Mouse (Mus musculus) heart, embryonic 15.5 days (tissue): Measurements from ENCODE around the gene Zbtb34. TPM values are rescaled to one million over a fixed set of nuclear protein-coding genes. Genes with fewer than 3 reads are reported as not detected.

Experiments used
- ATAC-seq: fragments of 200-750 bp; cut with Nextera tagmentation; replicated peaks from 2 replicates; pipeline ENCODE4 v1.8.0; 2017; ENCODE audit warnings: low read depth, moderate TSS enrichment; ENCODE audit not compliant: insufficient number of reproducible peaks, insufficient read depth, low FRiP score
- H3K27ac ChIP-seq: fragments of 300-500 bp; sonication (generic); 2 replicates; pipeline ENCODE4 v1.5.1; 2015; ENCODE audit warnings: mild to moderate bottlenecking, inconsistent platforms
- H3K27me3 ChIP-seq: fragments of 300-500 bp; sonication (generic); 2 replicates; pipeline ENCODE4 v1.6.1; 2015; ENCODE audit warnings: inconsistent platforms
- H3K36me3 ChIP-seq: fragments of 300-500 bp; sonication (generic); 2 replicates; pipeline ENCODE4 v1.6.1; 2015; ENCODE audit warnings: mild to moderate bottlenecking, inconsistent platforms
- H3K4me1 ChIP-seq: fragments of 300-500 bp; sonication (generic); replicated peaks from 2 replicates; pipeline ENCODE4 v1.6.1; 2015; ENCODE audit warnings: inconsistent platforms
- H3K4me2 ChIP-seq: fragments of 300-500 bp; sonication (generic); 2 replicates; pipeline ENCODE4 v1.6.1; 2015; ENCODE audit warnings: inconsistent platforms, mild to moderate bottlenecking, moderate library complexity
- H3K4me3 ChIP-seq: fragments of 300-500 bp; sonication (generic); 2 replicates; pipeline ENCODE4 v1.5.1; 2015; ENCODE audit warnings: mild to moderate bottlenecking, inconsistent platforms
- H3K9ac ChIP-seq: fragments of 300-500 bp; sonication (generic); 2 replicates; pipeline ENCODE4 v1.6.1; 2015; ENCODE audit warnings: mild to moderate bottlenecking, inconsistent platforms
- H3K9me3 ChIP-seq: fragments of 300-500 bp; sonication (generic); replicated peaks from 2 replicates; pipeline ENCODE4 v1.6.1; 2016; ENCODE audit warnings: inconsistent platforms
- WGBS: fragments of 180-500 bp; shearing (Covaris S2); methylation state at CpG from one replicate; pipeline ENCODE4 v1.1.7; 2015; ENCODE audit warnings: mixed read lengths; 5-methylcytosine and 5-hydroxymethylcytosine counted together
- microRNA-seq: library from miRNA; unstranded; fragments of <30 nt; microRNA quantifications from one replicate; pipeline ENCODE4, GENCODE M21; 2016
- polyA plus RNA-seq: library from polyadenylated mRNA; unstranded; fragments of >200 nt; fragmentation: Nextera tagmentation; extraction: Ambion mirVana; gene quantifications from 2 replicates; pipeline ENCODE4 v1.2.1, GENCODE M21; 2015

The Zbtb34 gene
- polyA plus RNA-seq, 1 experiment from 2014 or later, result 3.3 TPM

DNA sequence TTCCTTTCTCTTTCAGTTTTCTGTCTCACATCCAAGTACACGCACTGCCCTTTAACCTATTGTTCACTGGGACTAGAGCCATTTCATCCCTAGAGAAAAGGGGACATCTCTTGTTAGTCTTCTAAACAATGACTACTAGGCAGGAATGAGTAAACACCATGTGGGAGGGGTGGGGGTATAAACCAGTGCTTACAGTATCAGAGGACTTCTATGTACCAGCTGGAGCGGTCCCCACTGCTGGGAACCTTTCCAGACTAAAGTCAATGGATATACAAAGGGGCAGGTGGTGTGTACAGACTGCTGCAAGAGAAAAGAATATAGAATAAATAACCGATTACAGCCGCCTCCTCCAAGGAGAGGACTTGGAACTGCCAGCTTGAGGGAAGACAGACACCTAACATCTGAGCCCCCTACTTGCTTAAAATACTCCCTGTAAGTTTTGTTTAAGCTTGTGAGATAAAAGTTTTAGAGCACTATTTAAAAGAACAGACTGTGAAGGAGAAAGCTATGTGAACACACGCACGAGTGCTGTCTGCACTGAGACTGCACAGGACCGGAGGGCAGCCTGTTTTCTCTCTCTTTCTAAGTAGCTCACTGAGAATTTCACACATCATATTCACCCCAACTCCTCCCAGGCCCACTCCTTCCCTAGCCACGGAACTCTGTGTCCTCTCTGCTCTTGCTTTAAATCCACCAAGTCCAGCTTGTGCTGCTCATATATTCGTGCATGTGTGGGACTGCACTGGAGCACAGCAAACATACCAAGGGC lies 65.2 kb downstream of the Zbtb34 start:
- 50% methylated on average over 9 of the region's 9 CpGs for WGBS
- Histone ChIP-seq H3K36me3 (no peaks in the 10 kb centered on the region), H3K4me2 (no peak overlapping the region), H3K9me3 (no peaks in the 10 kb centered on the region), H3K27ac (peak overlapping the region; percentile 37), H3K4me3 (no peak overlapping the region), H3K4me1 (peaks cover 24% of the 10 kb centered on the region), H3K27me3 (no peaks in the 10 kb centered on the region), H3K9ac (no peak overlapping the region)
- no peak for ATAC-seq

DNA sequence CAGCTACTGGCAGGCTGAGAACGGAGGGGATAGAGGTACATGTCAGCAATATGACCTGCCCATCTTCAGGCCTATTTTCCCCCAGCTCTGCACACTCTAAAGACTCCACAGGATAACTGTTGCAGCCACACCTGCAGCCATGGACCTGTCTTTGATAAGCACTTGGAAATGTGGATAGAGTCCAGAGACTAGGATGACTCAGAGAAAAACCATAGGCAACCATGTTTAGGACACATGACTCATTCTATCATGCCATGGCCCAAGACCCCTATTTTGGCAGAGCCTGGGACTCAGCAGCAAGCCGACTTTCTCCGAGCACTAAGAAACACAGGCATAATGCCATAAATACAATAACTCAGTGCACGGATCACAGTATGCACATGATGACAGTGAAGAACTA lies 66.5 kb downstream of the Zbtb34 start:
- H3K4me3 ChIP-seq, result no peak overlapping the region
- no peaks in the 10 kb centered on the region for H3K9me3 ChIP-seq
- WGBS, result 86% methylated on average over 4 of the region's 4 CpGs
- H3K36me3 ChIP-seq, result no peaks in the 10 kb centered on the region
- no peak for ATAC-seq
- H3K27me3 ChIP-seq, result no peaks in the 10 kb centered on the region
- no peak overlapping the region for H3K27ac ChIP-seq
- peaks cover 23% of the 10 kb centered on the region for H3K4me1 ChIP-seq
- H3K4me2 ChIP-seq, result no peak overlapping the region
- no peak overlapping the region for H3K9ac ChIP-seq

DNA sequence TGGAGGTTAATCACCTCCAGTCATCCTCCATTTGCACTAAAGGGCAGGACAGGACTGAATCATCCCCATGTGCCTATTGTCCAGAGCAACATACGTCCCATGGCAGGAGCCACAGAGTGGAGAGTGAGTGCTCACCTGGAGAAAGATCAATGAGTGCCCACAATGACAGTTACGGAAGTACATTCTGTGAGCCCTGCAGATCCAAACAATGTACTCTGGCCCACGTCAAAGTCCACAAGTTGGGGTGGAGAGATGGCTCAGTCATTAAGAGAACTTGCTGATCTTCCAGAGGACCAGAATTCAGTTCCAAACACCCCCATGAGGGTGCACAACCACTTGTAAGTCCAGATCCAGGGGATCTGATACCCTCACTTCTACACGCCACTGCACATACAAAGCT lies 67.2 kb downstream of the Zbtb34 start:
- no peaks in the 10 kb centered on the region for H3K9me3 ChIP-seq
- H3K9ac ChIP-seq, result no peak overlapping the region
- H3K4me3 ChIP-seq, result no peak overlapping the region
- H3K27me3 ChIP-seq, result no peaks in the 10 kb centered on the region
- H3K4me2 ChIP-seq, result no peak overlapping the region
- no peak overlapping the region for H3K27ac ChIP-seq
- H3K36me3 ChIP-seq, result no peaks in the 10 kb centered on the region
- WGBS, result 80% methylated on average over 4 of the region's 4 CpGs
- H3K4me1 ChIP-seq, result peaks cover 23% of the 10 kb centered on the region
- ATAC-seq, result no peak

DNA sequence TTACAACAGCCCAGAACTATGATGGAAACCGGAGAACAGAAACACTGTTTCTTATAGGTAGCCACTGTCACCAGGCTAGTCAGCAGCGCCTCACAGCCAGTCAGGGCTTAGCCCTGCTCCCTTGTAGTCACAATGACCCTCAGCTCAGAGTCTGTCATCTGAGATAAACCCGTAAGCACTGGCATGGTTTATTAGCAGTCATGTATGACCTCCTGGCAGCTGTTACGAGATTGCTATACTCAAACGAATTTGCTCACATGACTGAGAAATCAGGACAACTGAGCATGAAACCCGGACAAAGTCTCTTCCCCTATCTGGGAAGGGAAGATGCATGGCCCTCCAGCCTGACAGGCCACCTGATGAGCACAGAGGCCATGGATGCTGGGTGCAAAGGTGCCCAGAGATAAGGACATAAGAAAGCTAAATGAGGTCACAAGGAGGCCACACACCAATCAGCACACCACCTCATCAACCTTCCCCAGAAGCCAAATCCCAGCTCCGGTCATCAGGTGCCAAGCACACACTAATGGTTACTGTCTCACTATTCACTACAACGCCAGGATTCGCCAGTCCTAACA lies 69.9 kb downstream of the Zbtb34 start:
- H3K27ac ChIP-seq, result no peak overlapping the region
- no peaks in the 10 kb centered on the region for H3K36me3 ChIP-seq
- no peak for ATAC-seq
- WGBS, result 45% methylated on average over 9 of the region's 9 CpGs
- H3K27me3 ChIP-seq, result no peaks in the 10 kb centered on the region
- no peak overlapping the region for H3K4me3 ChIP-seq
- peaks cover 20% of the 10 kb centered on the region for H3K4me1 ChIP-seq
- H3K4me2 ChIP-seq, result no peak overlapping the region
- H3K9me3 ChIP-seq, result no peaks in the 10 kb centered on the region
- no peak overlapping the region for H3K9ac ChIP-seq

GRCm38 (mm10) chr2:33360564-33360963 lies 70.6 kb downstream of the Zbtb34 start:
- H3K4me3 ChIP-seq, result no peak overlapping the region
- no peak overlapping the region for H3K27ac ChIP-seq
- no peak overlapping the region for H3K9ac ChIP-seq
- no peak overlapping the region for H3K4me2 ChIP-seq
- WGBS, result 85% methylated on average over 3 of the region's 3 CpGs
- no peaks in the 10 kb centered on the region for H3K27me3 ChIP-seq
- ATAC-seq, result no peak
- H3K9me3 ChIP-seq, result no peaks in the 10 kb centered on the region
- peaks cover 17% of the 10 kb centered on the region for H3K4me1 ChIP-seq
- H3K36me3 ChIP-seq, result no peaks in the 10 kb centered on the region

GRCm38 (mm10) chr2:33359184-33359583 lies 71.9 kb downstream of the Zbtb34 start:
- Histone ChIP-seq H3K9ac (no peak overlapping the region), H3K27me3 (no peaks in the 10 kb centered on the region), H3K4me1 (peaks cover 17% of the 10 kb centered on the region), H3K4me3 (no peak overlapping the region), H3K4me2 (no peak overlapping the region), H3K9me3 (no peaks in the 10 kb centered on the region), H3K36me3 (no peaks in the 10 kb centered on the region), H3K27ac (no peak overlapping the region)
- ATAC-seq, result no peak
- WGBS, result 84% methylated on average over 8 of the region's 8 CpGs

DNA sequence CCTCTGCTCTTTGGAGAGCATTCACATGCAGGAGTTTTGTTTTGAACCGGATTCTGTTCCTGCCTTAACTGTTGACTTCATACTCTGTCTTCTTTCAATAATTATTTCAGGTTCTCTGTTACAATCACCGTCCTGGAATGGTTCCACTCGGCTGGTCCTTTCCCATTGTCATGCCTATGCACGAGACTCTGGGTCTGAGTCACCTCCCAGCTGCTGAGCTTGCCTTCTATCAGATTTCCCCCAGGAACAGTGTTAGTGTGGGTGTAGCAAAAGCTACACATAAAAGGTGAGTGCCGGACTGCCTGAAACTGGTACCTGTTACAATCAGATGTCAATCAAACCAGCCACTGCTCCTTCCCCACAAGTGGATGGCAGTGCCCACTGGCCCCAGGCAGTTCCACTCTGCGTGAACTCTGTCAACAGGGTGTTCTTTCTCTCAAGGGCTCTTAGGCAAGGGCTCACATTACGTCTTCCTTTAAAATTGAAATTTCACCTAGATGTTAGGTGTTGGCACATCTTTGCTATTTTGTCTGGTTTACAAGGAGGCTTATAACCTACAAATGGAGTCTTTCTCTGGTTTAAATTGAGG lies 73.8 kb downstream of the Zbtb34 start:
- no peaks in the 10 kb centered on the region for H3K36me3 ChIP-seq
- no peaks in the 10 kb centered on the region for H3K9me3 ChIP-seq
- H3K27me3 ChIP-seq, result no peaks in the 10 kb centered on the region
- WGBS, result 77% methylated on average over 7 of the region's 7 CpGs
- H3K4me1 ChIP-seq, result peaks cover 17% of the 10 kb centered on the region
- H3K27ac ChIP-seq, result no peak overlapping the region
- ATAC-seq, result no peak
- H3K4me3 ChIP-seq, result no peak overlapping the region
- no peak overlapping the region for H3K4me2 ChIP-seq
- no peak overlapping the region for H3K9ac ChIP-seq

Small RNA genes within 50 kb of the gene (microRNA-seq; reads per million reads assigned to microRNA genes)
- not detected for gene Gm25998

Other genes with a start within 250 kb of the Zbtb34 start
- gene Angptl2, start 215.3 kb downstream of the Zbtb34 start, polyA plus RNA-seq, result 59.1 and 77.0 TPM in 2 replicates
- gene Ralgps1, start 59.8 kb downstream of the Zbtb34 start, polyA plus RNA-seq, result 3.7 and 5.4 TPM in 2 replicates
- 12.5 and 12.8 TPM in 2 replicates for gene Zbtb43, start 37.2 kb upstream of the Zbtb34 start, polyA plus RNA-seq
- gene Lmx1b, start 209.2 kb upstream of the Zbtb34 start, polyA plus RNA-seq, result not detected in 2 replicates